Mouse (Mus musculus) cerebellum, adult 2 months (tissue): Measurements from ENCODE around the gene Cntnap2. TPM values are rescaled to one million over a fixed set of nuclear protein-coding genes. Genes with fewer than 3 reads are reported as not detected.

Experiments
- DNase-seq, 2 experiments: peaks; one replicate each; pipeline ENCODE4 v3.0.0; 2021
- H3K27ac ChIP-seq: fragments of 200-500 bp; 2 replicates; pipeline ENCODE4 v1.5.1; 2012; ENCODE audit warnings: low read length, control low read depth, inconsistent platforms; ENCODE audit not compliant: insufficient read depth
- H3K27me3 ChIP-seq: fragments of 200-500 bp; 2 replicates; pipeline ENCODE4 v1.6.1; 2012; ENCODE audit warnings: inconsistent platforms, mild to moderate bottlenecking, low read length, moderate library complexity; ENCODE audit not compliant: control insufficient read depth, insufficient read depth
- H3K4me1 ChIP-seq: fragments of 200-500 bp; 2 replicates; pipeline ENCODE4 v1.6.1; 2011; ENCODE audit warnings: low read length; ENCODE audit not compliant: control insufficient read depth, insufficient read depth
- H3K4me3 ChIP-seq: fragments of 200-500 bp; replicated peaks from 2 replicates; pipeline ENCODE3; 2011; ENCODE audit warnings: mild to moderate bottlenecking, low read depth, low read length, control low read depth; ENCODE audit not compliant: insufficient read depth
- CTCF ChIP-seq: fragments of 200-500 bp; IDR thresholded peaks from 2 replicates; pipeline ENCODE4 v1.5.1; 2011; ENCODE audit warnings: low read depth, mild to moderate bottlenecking, control low read depth, low read length, moderate library complexity, borderline replicate concordance; ENCODE audit not compliant: insufficient read depth
- POLR2A ChIP-seq: fragments of 200-500 bp; IDR thresholded peaks from 2 replicates; pipeline ENCODE4 v1.6.1; 2011; ENCODE audit warnings: low read length, control low read depth, borderline replicate concordance; ENCODE audit not compliant: insufficient read depth
- WGBS: fragments of 180-500 bp; shearing (Covaris S2); methylation state at CpG from one replicate; pipeline ENCODE4 v1.1.7; 2018; 5-methylcytosine and 5-hydroxymethylcytosine counted together
- polyA plus RNA-seq: library from polyadenylated mRNA; depleted of rRNA; stranded (reverse); fragments of >200 nt; gene quantifications from 2 replicates; pipeline ENCODE4 v1.2.3, GENCODE M21; 2012

Gene Cntnap2
- polyA plus RNA-seq, 1 experiment, result 32.4 TPM

DNA sequence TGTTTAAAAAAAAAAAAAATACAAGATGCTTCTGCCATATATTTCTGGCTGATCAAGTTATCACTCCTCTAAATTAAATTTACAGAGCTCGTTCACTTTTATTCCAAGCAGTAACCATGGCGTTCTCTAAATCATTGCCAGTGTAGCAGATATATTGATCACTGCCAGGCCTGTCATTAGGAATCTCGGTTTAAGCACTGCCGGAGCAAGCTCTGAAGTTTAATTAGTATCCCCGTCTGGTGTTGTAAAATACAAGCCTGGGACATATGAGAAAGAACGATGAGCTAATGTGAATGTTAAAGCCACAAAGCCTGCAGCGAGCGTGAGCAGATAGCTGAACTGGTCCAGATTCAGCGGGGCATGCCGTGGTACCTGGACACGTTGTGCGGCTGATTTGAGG is 2247.8 kb downstream of the Cntnap2 start:
- H3K27me3 ChIP-seq, result no peaks in the 10 kb centered on the region
- H3K4me1 ChIP-seq, result no peaks in the 10 kb centered on the region
- WGBS, result 47% methylated on average over 12 of the region's 12 CpGs
- no peak for DNase-seq
- H3K4me3 ChIP-seq, result no peak overlapping the region
- no peak overlapping the region for H3K27ac ChIP-seq
- no peak for TF ChIP-seq POLR2A
- TF ChIP-seq CTCF, result no peak

DNA sequence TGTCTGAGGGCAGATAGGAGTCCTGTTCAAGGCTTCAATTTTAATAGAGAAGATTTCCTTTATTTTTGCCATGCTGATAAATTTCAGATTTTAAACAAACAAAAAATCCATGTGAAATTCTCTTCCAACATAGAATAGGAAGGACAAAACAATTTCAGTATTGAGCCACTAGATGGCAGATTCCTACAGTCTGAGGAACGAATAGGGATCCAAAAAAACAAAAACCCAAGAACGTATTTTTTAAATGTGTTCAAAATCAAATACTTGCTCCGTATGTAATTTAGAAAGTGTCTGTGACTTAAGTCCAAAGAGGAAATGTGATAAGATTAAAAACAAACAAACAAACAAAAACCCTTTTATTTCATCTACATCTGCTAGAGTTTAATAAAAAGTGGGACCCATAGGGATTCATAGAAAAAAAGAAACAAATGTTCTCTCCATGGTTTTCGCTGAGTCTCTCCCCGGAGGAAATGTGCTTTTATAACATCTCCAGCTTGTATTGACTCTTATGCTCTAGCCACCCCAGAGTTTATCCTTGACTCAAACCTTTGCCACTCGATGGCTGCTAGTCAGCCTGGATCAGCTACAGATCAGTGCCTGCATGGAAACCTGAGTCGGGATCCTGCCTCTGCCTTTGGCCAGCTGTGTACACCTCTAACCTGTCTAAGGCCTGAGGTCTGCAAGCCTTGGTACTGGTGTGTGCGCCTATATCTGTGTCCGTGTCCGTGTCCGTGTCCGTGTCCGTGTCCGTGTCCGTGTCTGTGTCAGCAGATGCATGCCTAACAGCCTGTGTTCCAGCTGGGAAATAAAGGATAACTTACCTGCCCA is 2255.6 kb downstream of the Cntnap2 start:
- TF ChIP-seq CTCF (no peak), POLR2A (no peak)
- Histone ChIP-seq H3K4me3 (peak overlapping the region; percentile 18), H3K27ac (no peak overlapping the region), H3K27me3 (no peaks in the 10 kb centered on the region), H3K4me1 (peaks cover 3% of the 10 kb centered on the region; the same call in 1 of the 2 replicates)
- 51% methylated on average over 15 of the region's 15 CpGs for WGBS
- DNase-seq, result peak; percentile 22 to 32

DNA sequence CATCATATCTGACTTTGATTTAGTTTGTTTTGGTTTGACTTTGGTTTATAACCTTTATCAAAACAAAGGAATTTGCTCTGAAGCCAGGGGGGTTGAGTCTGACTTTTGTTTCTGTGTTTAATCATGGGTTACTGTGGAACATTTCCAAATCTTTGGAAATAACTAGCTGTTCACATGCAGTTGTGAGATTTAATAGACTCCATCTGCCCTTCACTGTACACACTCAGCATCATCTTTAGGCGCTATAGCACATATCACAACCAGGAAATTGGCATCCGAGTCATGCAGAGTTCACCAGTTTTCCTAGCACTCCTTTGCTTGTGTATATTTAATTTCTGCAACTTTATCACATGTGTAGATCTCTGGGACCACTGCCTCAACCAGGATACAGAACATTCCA is 2256.3 kb downstream of the Cntnap2 start:
- Histone ChIP-seq H3K27ac (no peak overlapping the region), H3K4me3 (no peak overlapping the region), H3K4me1 (peaks cover 3% of the 10 kb centered on the region; the same call in 1 of the 2 replicates), H3K27me3 (no peaks in the 10 kb centered on the region)
- TF ChIP-seq POLR2A (no peak), CTCF (no peak)
- no peak for DNase-seq
- WGBS, result 87% methylated on average over 2 of the region's 2 CpGs

DNA sequence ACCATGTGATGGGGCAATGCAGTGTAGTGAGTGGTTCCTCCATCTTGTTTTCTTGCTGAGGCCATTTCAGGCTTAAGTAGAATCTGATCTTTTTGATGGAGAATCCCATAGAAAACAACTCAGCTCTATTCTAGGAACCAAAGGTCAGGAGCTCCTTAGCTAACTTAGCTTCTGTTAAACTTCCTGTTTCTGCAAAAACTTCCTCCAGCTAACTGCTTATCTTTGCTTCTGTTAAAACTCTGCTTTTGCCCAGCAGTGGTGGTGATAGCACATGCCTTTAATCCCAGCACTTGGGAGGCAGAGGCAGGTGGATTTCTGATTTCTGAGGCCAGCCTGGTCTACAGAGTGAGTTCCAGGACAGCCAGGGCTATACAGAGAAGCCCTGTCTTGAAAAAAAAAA is 2258.1 kb downstream of the Cntnap2 start:
- peaks cover 3% of the 10 kb centered on the region; the same call in 1 of the 2 replicates for H3K4me1 ChIP-seq
- TF ChIP-seq CTCF (no peak), POLR2A (no peak)
- H3K4me3 ChIP-seq, result no peak overlapping the region
- no peak overlapping the region for H3K27ac ChIP-seq
- H3K27me3 ChIP-seq, result no peaks in the 10 kb centered on the region
- DNase-seq, result no peak

DNA sequence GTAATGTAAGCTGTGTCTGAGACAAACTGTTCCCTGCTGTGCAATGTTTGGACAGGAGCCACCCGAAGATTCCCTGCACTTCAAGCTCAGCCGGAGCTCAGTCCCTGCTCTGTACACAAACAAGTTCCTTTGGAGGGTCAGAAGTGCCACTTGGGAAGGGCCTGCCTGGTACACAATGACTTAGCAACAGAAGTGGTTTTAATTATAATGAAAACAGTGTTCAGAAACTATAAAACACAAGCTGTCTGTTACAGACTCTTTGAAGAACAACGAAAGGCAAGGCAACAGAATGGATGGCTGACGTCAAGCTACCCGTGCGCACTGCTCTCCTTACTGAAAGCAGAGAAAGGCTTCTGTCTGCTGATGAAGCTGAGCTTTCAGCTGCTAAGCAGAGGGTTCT is 2259.5 kb downstream of the Cntnap2 start:
- TF ChIP-seq CTCF (no peak), POLR2A (no peak)
- WGBS, result 4% methylated on average over 6 of the region's 6 CpGs
- Histone ChIP-seq H3K4me3 (peak overlapping the region; percentile 43), H3K27me3 (no peaks in the 10 kb centered on the region), H3K4me1 (peaks cover 3% of the 10 kb centered on the region; the same call in 1 of the 2 replicates), H3K27ac (no peak overlapping the region)
- DNase-seq, result peak; percentile 21 to 29

DNA sequence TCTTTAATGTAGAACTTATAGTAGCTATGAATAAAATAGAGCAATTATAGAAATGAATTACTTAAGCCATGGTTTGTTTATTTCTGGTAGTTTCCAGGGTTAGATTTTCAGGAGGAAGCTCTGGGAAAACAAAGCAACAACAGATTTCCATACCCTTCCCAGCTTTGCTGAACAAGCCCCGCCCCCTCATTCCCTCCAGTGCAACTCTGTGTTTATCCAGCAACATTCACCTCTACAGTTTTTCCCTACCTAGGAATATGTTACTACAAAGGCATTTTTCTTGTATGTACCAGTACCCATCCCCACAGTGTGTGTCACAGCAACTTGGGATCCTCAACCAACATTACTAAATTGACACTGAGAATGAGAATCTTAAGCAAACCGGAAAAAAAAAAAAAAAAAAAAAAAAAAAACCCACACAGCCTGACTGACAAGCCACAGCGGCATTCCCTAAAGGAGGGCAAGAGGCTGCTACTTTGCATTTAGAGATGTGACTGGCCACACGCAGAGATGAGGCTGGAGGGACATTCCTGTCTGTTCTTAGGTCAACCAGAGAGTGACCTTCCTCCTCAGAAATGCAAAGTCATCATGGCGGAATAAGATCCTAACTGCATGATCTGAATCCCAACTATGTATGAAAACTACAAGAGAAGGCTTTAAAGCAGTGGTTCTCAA is 2260.3 kb downstream of the Cntnap2 start:
- Histone ChIP-seq H3K4me3 (no peak overlapping the region), H3K27me3 (no peaks in the 10 kb centered on the region), H3K4me1 (peaks cover 3% of the 10 kb centered on the region; the same call in 1 of the 2 replicates), H3K27ac (no peak overlapping the region)
- 40% methylated on average over 5 of the region's 5 CpGs for WGBS
- TF ChIP-seq CTCF (no peak), POLR2A (no peak)
- no peak for DNase-seq

DNA sequence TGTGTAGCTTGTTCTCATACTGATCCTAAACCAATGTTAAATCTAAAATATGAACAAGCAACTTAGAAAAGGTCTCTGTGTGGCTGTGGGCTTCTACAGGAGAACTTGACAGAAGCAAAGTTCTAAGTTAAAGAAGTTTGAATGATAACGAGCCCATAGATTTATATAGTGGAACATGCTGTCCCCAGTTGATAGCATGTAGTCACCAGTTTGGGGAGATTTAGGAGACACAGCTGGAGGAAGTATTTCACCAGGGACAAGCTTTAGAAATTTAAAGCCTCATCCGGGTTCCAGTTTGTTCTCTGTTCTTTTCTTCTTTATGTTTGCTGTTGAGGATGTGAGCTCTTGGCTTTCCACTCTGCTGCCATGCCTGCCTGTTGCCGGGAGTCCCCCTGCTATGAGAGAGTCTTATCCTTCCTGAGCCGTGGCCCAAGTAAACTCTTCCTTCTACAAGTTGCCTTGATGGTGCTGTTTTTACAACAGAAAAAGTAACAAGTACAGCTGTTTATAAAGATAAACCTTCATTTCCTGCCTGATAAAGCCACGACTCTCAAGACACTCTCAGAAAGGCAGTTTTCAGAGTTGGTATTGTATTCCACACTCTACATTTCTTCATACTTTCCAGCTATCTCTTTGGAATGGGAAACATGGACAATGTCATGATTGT is 2264.1 kb downstream of the Cntnap2 start:
- 77% methylated on average over 5 of the region's 5 CpGs for WGBS
- H3K4me3 ChIP-seq, result no peak overlapping the region
- no peak for DNase-seq
- H3K27ac ChIP-seq, result no peak overlapping the region
- H3K4me1 ChIP-seq, result no peaks in the 10 kb centered on the region
- H3K27me3 ChIP-seq, result no peaks in the 10 kb centered on the region
- TF ChIP-seq POLR2A, result no peak
- TF ChIP-seq CTCF, result no peak

DNA sequence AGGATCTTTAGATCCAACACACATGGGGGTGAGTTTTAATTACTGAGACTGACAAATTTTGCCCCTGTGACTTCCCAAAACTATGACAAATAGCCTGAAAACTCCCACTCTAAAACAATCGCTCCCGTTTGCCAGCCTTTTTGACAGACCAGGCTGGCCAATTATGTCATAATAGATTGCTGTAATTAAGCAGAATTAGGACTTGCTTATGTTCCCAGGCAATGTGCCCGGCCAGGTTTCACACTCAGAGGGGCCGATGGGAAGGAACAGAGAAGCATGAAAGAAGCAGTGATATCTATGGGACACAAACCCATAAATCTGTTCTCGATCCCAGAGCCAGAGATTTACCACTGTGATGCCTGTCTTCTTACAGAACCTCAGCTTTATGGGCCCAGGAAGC is 2264.7 kb downstream of the Cntnap2 start:
- 39% methylated on average over 5 of the region's 5 CpGs for WGBS
- Histone ChIP-seq H3K27me3 (no peaks in the 10 kb centered on the region), H3K4me3 (no peak overlapping the region), H3K4me1 (no peaks in the 10 kb centered on the region), H3K27ac (no peak overlapping the region)
- DNase-seq, result no peak
- TF ChIP-seq POLR2A (no peak), CTCF (no peak)
